Mouse (Mus musculus) testis, adult 2 months (tissue): ENCODE results near the gene Crtc3. TPM values are rescaled to one million over a fixed set of nuclear protein-coding genes. Genes with fewer than 3 reads are reported as not detected.

ENCODE experiments used
- H3K27ac ChIP-seq: fragments of 200-500 bp; 2 replicates; pipeline ENCODE4 v1.5.1; 2012; ENCODE audit warnings: low read depth, low read length; ENCODE audit not compliant: control insufficient read depth, insufficient read depth
- H3K27me3 ChIP-seq: fragments of 200-500 bp; 2 replicates; pipeline ENCODE4 v1.6.1; 2012; ENCODE audit warnings: mild to moderate bottlenecking, low read length, moderate library complexity; ENCODE audit not compliant: control insufficient read depth, insufficient read depth
- H3K36me3 ChIP-seq: fragments of 200-500 bp; 2 replicates; pipeline ENCODE4 v1.6.1; 2012; ENCODE audit warnings: mild to moderate bottlenecking, low read length; ENCODE audit not compliant: control insufficient read depth, insufficient read depth
- H3K4me1 ChIP-seq: fragments of 200-500 bp; 2 replicates; pipeline ENCODE4 v1.6.1; 2012; ENCODE audit warnings: low read length; ENCODE audit not compliant: control insufficient read depth, insufficient read depth
- H3K4me3 ChIP-seq: fragments of 200-500 bp; 2 replicates; pipeline ENCODE4 v1.5.1; 2012; ENCODE audit warnings: low read depth, mild to moderate bottlenecking, low read length, moderate library complexity, mixed read lengths; ENCODE audit not compliant: control insufficient read depth
- CTCF ChIP-seq: fragments of 200-500 bp; IDR thresholded peaks from 2 replicates; pipeline ENCODE4 v1.5.1; 2012; ENCODE audit warnings: low read depth, mild to moderate bottlenecking, inconsistent platforms, low read length, moderate library complexity; ENCODE audit not compliant: control insufficient read depth, insufficient read depth, insufficient replicate concordance
- POLR2A ChIP-seq: fragments of 200-500 bp; IDR thresholded peaks from 2 replicates; pipeline ENCODE4 v1.6.1; 2012; ENCODE audit warnings: low read depth, mild to moderate bottlenecking, inconsistent platforms, low read length, moderate library complexity; ENCODE audit not compliant: control insufficient read depth
- polyA plus RNA-seq: library from polyadenylated mRNA; depleted of rRNA; stranded (reverse); fragments of >200 nt; gene quantifications from 2 replicates; pipeline ENCODE4 v1.2.3, GENCODE M21; 2012

The Crtc3 gene
- polyA plus RNA-seq, 1 experiment = 8.8 TPM

DNA sequence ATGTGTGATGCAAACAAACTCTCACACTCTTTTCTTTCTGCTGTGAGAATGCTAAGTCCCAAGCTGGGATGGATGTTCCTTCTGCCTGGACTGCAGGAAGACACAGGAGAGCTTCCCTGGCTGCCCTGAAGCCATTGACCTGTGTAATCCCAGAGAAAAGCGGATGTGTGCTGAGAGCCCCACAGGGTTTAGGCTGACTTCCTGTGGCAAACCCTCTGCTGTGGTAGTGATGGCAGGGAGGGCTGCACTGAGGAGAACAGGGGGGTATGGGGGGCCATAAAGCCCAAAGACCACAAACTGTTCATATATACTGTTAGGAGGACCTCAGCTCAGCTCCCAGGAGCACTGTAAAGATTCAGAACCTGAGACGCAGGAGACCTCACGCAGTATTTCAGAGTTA, 57.3 kb downstream of the Crtc3 start:
- no peak overlapping the region; the same call in 1 of the 2 replicates for H3K27ac ChIP-seq

DNA sequence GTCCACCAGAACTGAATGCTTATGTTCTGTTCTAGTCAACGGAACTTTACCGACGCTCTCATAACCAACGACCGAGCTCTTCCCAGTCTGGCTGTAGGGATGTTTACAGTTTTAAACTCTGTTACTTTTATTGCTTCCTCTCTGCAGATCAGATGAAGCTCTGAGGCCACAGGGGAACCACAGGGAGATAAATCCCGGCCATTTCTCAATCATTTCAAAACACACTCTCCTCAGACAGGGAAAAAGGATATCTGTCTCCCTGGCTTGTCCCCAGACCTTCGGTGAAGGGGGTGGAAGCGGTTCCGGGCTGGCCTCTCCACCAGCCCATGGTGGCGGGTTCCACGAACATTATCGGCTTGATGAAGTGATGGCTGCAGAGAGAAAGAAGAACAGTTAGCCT, 59.3 kb downstream of the Crtc3 start:
- Histone ChIP-seq H3K27me3 (no peaks in the 10 kb centered on the region), H3K4me3 (no peak overlapping the region), H3K36me3 (no peaks in the 10 kb centered on the region), H3K27ac (peak overlapping the region; percentile 63), H3K4me1 (peaks cover 15% of the 10 kb centered on the region)
- TF ChIP-seq CTCF = no peak

More for the DNA sequence above, 57.3 kb downstream of the Crtc3 start:
- Histone ChIP-seq H3K27me3 (no peaks in the 10 kb centered on the region), H3K4me3 (no peak overlapping the region), H3K36me3 (no peaks in the 10 kb centered on the region), H3K4me1 (peaks cover 15% of the 10 kb centered on the region)
- TF ChIP-seq POLR2A = no peak
- TF ChIP-seq CTCF = no peak

GRCm38 (mm10) chr7:80628708-80629183, 59.9 kb downstream of the Crtc3 start:
- peak overlapping the region; percentile 63; the same call in 1 of the 2 replicates for H3K27ac ChIP-seq
- H3K4me1 ChIP-seq = peaks cover 15% of the 10 kb centered on the region
- no peak overlapping the region for H3K4me3 ChIP-seq
- no peaks in the 10 kb centered on the region for H3K36me3 ChIP-seq
- no peaks in the 10 kb centered on the region for H3K27me3 ChIP-seq
- TF ChIP-seq CTCF (no peak), POLR2A (no peak)

DNA sequence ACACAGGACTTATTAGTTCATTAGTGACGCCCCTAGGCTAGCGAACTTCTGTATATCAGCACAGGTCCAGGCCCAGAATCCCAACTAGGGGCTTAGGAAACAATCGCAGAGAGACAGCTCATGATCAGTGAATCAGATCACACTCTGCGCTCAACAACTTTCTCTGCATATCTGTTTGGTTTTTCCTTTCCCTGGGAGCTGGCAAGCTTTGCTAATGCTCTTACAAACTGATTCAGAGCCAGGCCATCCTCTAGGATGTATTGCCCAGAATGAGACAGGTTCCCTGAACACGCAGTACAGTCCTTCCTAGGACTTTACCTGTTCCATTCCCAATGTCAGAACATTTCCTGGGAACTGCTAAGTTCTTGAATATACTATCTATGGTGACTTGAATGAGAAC, 61.7 kb downstream of the Crtc3 start:
- no peak for TF ChIP-seq CTCF
- TF ChIP-seq POLR2A = no peak
- Histone ChIP-seq H3K36me3 (no peaks in the 10 kb centered on the region), H3K4me3 (no peak overlapping the region)

GRCm38 (mm10) chr7:80625841-80626240, 62.8 kb downstream of the Crtc3 start:
- Histone ChIP-seq H3K27me3 (no peaks in the 10 kb centered on the region), H3K36me3 (no peaks in the 10 kb centered on the region), H3K27ac (no peak overlapping the region), H3K4me1 (peaks cover 15% of the 10 kb centered on the region), H3K4me3 (no peak overlapping the region)
- TF ChIP-seq CTCF (no peak), POLR2A (no peak)

More for the DNA sequence above, 61.7 kb downstream of the Crtc3 start:
- H3K27ac ChIP-seq = no peak overlapping the region
- peaks cover 15% of the 10 kb centered on the region for H3K4me1 ChIP-seq
- H3K27me3 ChIP-seq = no peaks in the 10 kb centered on the region

DNA sequence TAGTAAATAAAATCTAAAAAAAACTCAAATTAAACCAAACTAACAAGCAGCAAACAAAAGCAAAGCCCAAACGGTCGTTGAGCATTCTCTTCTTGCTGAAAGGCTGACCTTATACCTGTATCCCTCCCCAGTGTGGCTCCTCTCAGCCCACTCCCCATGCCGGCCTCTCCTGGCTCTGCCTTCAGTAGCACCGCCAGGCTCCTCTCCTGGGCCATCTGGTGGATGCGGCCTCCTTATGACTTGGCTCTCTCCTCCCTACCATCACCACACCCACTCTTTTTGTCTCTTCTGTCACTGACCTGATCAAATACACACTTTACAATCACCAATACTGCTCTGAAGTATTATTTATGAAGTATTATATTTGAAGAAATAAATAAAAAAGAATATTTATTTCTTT, 65.4 kb downstream of the Crtc3 start:
- TF ChIP-seq POLR2A (no peak), CTCF (no peak)
- Histone ChIP-seq H3K4me3 (no peak overlapping the region), H3K4me1 (peaks cover 1% of the 10 kb centered on the region; the same call in 1 of the 2 replicates), H3K27ac (no peak overlapping the region), H3K27me3 (no peaks in the 10 kb centered on the region), H3K36me3 (no peaks in the 10 kb centered on the region)

- Histone ChIP-seq H3K27me3 (no peaks in the 10 kb centered on the region), H3K4me1 (no peaks in the 10 kb centered on the region), H3K4me3 (no peak overlapping the region), H3K27ac (no peak overlapping the region), H3K36me3 (no peaks in the 10 kb centered on the region)
- TF ChIP-seq CTCF = no peak
These were observed 72.6 kb downstream of the Crtc3 start for GRCm38 (mm10) chr7:80616096-80616495.

DNA sequence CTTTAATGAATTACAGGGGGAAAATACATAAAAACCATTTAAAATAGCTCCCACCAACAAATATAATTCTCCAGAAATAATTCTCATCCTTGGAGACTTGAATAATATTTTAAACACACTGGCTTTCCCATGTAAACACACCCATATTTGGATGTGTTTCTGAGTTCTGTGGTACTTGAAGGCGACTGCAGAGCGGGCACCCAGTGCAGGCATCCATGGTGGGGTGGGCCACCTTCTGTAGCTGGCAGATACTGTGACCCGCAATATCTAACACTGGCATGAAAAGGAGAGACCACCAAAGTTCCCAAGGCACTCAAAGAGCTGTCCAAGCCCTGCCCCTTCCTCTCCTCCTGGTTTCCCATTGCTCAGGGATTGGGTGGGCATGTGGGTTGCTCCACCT, 74.6 kb downstream of the Crtc3 start:
- H3K36me3 ChIP-seq = no peaks in the 10 kb centered on the region
- no peaks in the 10 kb centered on the region for H3K27me3 ChIP-seq
- no peak overlapping the region for H3K4me3 ChIP-seq
- TF ChIP-seq POLR2A (no peak), CTCF (no peak)
- H3K4me1 ChIP-seq = no peaks in the 10 kb centered on the region
- no peak overlapping the region for H3K27ac ChIP-seq
